Mouse (Mus musculus) left cerebral cortex, adult 11 months (tissue): ENCODE data around the gene Gucd1.
"Not testable (repeated sequence)": the region's sequence is repeated elsewhere in the genome, so short reads cannot be mapped to it uniquely, and the experiment has no call there.

ENCODE experiments used
- DNase-seq: peaks from one replicate; pipeline ENCODE4 v3.0.0; 2022; ENCODE audit warnings: low spot score

Gene Gucd1

DNA sequence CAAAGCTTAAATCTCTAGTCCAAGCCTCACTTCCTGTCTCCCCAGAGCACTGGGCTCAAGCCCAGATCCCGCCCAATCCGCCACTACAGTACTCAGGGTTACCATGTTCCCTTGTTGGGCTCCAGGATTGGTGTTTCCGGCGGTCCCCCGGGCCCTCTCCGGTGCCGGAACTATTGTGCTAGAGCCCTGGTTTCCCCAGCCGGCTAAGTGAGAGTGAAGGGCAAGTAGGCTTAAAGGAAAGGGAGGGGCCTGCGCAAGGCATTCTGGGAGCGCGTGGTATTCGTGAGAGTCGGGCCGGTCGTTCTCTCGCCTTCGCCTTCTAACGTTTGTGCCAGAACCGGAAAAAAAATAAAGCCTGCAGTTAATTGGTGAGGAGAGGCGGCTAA, at the start of gene Gucd1:
Gene Gucd1, minus strand, starts transcription at position 215 of the 386 bp plus-strand sequence.
- DNase-seq = peak; percentile 93

DNA sequence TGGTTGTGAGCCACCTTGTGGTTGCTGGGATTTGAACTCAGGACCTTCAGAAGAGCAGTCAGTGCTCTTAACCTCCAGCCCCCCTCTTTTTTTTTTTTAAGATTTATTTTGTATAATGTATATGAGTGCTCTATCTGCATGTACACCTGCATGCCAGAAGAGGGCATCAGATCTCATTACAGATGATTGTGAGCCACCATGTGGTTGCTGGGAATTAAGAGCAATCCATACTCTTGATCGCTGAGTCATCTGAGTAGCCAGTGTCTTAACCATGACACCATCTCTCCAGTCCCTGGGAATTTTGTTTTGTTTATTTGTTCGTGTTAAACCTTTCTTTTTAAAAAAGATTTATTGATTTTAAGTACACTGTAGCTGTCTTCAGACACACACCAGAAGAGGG, 49.0 kb upstream of the Gucd1 start:
- DNase-seq = not testable (repeated sequence)

DNA sequence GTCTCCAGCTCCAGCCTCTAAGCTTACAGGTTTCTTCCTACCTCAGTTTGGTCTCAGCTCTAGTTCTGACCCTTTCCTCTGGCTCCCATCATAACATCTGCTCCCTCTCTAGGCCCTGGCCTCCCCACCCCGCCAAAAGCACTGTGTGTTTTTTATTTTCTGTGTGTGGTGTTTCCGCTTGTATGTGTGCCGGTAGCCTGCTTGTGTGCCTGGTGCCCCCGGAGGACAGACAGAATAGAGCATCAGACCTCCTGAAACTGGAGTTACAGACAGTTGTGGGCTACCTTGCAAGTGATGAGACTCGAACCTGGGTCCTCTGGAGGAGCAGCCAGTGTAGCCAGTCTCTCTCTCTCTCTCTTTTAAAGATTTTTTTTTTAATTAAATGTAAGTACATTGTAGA, 48.5 kb upstream of the Gucd1 start:
- DNase-seq = no peak

DNA sequence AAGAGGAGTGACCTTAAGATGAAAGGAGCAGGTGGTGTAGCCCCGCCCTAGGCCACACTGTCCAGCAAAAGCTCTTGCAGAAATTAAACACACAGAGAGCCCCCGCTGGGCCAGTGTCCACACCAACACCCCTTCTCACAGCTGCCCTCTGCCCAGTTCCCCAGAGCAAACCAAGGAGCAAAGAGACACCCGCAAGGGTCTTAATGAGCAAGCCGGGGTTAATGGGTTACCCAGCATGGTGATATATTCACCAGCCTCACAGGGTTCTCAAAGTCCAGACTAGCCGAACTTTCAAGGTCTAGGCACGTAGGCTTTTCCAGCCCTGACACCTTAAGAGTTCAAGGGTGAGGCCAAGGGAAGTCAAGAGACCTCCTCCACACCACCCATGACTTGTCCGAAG, 48.1 kb upstream of the Gucd1 start:
- no peak for DNase-seq

DNA sequence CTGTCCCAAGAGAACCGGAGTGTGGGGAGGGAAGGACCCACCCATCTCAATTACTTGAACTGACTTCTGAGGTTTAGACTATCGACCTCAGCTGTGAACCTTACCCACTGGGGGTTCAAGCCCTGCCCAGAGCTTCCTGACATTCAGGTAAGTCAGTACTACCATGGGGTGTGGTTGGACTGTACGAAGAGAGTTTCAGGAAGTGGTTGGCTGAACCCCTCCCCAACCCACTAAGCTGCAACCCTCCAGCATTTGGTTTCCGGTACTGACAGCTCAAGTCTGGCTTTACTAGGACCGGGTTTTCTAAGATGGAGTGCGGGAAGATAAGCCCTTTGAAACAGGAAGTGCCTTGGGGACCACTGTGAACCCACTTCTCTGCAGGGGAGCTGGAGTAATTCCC, 47.7 kb upstream of the Gucd1 start:
- DNase-seq = no peak

DNA sequence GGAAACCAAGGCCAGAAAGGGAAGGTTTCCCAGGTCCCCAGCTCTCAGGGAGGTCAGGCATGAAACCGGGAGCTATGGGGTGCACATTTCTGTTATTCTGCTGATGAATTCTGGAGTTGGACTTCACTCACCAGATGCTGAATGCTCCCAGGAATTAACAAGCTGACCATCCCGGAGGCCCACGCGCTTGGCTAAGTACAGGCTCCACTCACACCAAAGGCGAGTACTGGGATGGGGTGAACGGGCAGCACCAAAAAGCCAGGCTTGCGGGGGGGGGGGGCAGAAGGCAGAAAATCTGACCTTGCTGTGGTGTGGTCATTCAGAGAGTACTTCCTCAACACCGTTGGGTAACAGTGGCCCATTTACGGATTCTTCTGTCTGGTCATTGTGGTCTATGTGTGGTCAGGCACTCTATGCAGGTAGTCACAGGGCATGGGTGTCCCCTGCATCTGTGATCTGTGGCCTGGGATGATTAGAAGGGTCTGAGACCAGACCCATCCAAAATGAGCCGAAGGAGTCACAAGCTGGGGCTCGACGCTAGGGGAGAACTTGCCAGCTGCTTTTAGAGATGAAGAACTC, 47.0 kb upstream of the Gucd1 start:
- DNase-seq = no peak

DNA sequence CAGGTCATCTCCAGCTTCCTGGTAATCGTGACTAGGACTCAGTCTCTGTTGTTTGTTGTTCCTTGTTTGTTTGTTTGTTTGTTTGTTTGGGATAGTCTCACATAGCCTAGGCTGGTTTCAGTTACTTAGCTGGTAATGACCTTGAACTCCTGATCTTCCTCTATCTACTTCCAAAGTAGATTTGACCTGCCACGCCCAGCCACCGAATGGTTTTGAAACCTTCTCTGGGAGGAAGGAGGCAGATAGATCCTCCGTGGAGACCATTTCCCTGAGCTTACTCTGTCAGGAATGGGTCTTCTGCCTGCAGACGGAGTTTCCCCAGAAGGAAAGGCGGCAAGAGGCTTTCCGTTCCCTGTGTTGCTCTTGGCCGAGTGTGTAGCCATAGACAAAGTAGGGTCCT, 44.8 kb upstream of the Gucd1 start:
- no peak for DNase-seq

DNA sequence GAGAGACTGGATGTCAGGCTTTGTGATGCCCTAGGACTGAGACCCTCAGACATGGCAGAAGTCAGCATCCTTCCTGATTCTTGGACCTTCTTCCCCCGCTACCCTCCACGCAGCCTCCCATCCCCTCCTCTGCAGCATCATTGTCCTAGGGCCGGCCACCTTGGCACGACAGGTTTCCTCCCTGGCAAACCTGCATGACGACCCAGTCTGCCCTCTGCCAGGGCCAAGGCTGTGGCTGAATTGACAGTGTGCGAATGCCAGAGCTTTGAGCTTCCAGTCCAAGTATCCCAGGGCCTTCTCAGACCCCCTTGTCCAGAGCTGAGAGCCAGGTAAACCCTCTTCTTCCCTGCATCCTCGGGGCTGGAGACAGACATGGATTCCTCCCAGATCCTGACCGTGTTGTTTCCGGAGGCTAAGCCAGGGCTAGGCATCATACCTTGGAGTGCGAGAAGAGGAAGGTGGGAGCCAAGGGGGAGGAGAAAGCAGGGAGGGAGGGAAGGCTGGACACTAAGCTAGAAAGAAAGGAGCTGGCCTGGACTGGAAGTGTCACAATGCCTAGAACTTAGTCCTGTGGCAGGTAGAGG, 43.4 kb upstream of the Gucd1 start, which contains the start of gene Ggt1:
Gene Ggt1, plus strand, starts transcription at position 534 of the 584 bp plus-strand sequence.
- no peak for DNase-seq

DNA sequence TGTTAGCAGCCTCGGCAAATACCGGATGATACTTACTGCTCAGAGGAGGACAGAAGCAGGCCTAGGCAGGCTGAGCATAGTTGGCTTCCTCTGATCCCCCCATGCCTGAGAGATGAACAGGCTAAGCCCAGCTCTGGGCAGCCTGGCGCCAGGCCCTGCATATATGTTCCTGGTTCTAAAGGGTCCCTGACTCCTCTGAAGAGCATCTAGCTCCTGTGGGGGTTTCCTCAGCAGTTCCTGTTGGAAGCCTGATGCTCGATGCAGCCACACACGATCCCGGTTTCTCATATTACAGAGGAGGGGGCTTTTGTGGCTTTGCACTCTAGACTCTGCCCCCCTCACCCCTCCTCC, 42.8 kb upstream of the Gucd1 start:
- DNase-seq = no peak

DNA sequence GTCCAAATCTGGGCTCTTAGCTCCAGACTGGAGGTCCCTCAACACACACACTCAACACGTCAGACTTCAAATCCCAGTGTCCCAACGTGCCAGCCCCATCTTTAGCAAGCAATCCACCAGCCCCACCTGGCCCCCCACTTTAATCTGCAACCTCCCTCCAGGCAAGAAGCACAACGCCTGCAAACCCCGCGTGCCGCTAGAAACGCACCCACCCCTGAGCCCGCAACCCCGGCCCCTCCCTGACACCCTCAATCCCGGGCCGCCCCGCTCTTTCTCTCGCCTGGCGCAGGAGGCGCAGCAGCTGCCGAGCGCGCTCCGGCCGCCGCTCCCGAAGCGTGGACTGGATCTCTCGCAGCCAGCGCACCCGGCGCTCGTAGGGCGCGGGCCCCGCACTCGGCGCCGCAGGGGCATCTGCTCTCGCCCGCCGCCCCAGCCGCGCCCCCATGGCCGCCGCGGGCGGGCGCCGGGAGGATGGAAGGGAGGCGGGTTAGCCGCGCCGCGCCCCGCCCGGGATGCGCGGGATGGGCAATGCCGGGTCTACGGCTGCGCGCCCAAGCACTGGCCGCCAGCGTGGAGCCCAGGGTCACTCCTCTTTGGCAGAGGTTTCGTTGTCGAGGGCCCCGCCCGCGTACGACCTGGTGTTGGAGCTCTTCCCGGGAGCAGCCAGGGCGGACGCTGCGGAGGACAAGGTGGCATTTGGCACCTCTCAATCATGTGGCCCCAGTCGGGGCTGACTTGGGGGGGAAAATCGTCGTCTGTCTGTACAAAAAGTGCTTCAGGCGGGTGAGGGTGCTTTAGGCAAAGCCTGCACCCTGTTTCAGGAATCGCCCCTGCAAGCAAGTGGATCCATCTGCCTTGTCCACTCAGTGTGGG, 42.1 kb upstream of the Gucd1 start, which contains the start of gene Lrrc75b:
Gene Lrrc75b, minus strand, starts transcription at position 655 of the 873 bp plus-strand sequence.
- DNase-seq = no peak

DNA sequence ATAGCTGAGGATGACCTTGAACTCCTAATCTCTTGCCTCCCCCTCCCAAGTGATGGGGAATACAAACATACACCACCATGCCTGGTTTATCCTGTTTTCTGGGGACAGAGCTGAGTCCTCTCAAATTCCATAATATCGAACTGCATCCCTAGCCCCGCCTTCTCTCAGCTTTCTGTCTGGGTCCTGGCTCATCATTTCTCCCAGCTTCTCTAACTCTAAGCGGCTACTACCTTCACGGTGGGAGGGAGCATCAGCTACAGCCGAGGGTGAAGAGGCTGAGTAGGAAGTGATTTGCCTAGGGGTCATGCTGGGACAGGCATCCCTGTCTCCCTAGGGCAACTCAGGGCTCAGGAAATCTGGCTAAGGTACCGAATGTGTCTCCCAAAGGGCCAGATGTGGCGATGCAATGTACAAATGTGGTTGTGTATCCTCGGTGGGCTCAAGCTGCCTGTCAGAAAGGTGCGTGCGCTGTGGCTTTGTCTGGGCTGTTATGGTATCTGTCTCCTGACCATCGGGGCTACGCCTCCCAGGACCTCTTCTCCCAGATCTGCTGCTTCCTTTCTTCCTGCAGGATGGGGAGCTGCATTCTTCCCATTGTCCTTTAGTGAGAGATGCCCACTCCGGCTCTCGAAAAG, 41.4 kb upstream of the Gucd1 start:
- DNase-seq = no peak

DNA sequence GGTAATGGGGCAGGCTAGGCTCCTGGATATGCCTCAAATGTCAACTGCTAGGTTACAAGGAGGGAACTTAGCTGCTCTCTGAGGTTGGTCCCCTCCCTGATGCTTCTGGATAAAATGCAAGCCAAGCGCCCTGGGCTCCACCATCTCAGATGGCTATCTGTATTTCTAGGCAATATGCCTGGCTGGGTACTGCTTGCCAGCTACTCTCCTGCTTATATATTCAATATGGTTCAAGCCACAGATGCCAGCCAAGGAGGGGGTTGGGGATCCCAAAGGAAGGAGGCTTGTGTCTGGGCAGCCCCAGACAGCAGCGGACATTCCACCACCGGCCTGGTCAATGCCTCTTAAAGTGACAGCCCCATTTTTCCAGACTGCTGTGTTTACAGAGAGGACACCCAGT, 40.7 kb upstream of the Gucd1 start:
- DNase-seq = no peak

DNA sequence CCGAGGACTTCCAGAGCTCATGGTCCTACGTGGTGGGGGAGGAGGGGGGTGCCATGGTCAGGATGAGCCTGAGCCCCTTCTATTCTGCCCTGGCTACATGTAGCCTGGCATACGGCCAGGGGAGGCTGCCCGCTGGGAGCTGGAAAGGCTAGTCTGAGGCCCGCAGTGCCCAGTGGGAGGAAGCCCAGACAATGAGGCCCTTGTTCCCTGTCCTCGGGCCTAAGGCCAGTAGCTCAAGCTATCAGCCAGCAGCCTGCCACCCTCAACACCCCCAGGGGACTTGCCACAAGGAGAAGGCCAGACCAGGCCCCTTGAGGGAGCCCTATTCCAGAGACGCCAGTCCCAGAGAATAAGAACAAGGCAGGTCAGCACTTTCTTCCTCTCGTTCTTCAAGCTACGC, 38.3 kb upstream of the Gucd1 start:
- DNase-seq = peak; percentile 76

DNA sequence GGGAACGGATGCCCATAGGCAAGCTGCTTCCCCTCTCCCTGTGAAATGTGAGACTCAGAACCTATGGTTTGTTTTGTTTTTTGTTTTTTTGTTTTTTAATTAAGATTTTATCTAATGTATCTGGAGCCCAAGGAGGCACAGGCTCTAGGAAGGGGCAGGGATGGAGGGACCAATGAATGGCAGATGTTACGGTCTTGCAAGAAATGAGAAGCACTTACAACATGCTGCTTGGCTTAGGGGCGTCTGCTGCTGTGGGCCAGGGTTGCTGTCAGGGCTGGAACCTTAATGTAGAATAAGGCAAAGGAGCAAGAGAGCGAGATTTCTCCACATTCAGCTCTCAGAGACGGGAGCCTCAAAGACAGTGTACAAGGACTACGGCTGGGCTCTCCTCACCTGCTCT, 37.8 kb upstream of the Gucd1 start:
- no peak for DNase-seq

DNA sequence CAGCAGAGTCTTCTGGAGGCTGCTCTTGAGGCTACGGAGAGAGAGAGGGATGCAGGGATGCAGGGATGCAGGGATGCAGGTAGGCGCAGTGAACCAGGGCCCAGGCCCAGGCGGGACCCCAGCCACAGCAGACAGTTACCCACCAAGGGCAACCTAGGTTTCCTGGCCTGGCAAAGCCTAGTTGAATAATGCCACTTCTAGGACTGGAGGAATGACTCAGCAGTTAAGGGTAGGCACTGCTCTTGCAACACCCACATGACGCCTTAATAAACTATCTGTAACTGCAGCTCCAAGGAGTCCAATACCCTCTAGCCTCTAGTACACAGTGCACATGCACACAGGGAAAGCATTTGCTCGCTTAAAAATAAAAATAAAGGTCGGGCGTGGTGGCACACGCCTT, 36.3 kb upstream of the Gucd1 start:
- DNase-seq = no peak

DNA sequence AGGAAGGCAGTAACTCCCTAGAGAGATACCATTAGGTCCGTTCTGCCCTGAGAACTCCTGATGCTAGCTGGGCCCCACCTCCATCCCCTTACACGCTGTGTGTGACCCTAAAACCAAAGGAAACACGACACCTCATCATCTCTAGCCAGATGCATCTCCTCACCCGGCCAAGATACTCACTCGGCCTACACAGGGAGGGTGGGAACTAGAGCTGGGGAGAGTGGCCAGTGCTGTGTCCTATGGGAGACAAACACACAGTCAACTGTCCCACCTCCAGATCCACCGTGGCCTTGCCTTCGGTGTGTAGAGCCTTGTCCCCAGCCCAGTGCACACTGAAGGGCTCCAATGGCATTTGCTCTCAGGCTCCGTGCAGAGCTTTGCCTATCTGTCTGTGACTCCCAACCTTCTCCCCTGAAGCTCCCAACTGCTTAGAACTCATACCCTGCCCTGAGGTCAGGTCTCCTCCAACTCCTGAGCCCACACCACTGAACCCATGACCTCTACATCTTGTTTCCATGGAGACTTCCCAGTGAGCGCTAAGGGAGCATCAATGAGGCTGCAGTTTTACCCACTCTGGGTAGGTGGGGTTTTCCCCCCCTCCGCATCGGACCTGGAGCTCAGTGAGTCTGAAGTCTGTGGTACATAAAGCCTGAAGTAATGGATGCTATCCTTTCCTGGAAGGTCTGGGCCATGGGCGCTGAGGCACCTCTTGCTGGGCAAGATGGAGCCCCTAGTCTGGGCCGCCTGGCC, 35.1 kb upstream of the Gucd1 start:
- no peak for DNase-seq

DNA sequence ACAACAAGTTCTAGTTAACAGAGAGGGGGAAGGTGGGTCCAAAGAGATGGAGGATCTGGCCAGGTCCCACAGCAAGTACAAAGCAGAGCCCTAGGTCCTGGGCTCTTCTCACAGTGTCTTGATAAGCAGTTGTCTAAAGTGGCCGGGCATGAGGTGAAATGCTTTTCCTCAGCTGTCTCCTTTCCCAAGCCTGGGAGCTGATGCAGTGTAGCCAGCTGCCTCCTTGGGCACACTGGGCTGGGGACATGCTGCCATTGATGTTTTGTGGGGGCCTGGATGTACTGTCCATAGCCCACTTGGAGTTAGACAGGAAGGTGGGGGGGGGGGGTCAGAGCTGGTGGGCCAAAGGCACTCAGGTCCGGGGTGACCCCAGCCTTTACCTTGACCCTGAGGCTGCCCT, 34.3 kb upstream of the Gucd1 start:
- no peak for DNase-seq

DNA sequence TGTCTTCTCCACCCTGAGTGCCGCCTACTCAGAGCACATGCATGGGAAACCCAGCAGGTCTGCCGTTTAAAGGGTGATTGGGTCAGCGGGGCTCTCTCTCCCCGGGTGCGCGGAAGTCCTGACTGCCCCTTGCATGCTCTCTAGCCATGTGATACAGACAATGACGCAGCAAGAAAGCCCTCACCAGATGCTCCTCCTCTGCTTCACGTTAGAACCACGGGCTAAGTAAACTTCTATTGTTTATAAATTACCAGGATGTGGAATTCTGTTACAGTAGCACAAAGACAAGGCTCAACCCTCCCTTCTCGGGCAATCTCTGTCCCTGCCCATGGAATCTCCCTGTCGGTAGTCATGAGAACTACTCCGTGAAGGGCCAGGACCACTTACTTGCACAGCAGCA, 33.4 kb upstream of the Gucd1 start:
- DNase-seq = no peak

DNA sequence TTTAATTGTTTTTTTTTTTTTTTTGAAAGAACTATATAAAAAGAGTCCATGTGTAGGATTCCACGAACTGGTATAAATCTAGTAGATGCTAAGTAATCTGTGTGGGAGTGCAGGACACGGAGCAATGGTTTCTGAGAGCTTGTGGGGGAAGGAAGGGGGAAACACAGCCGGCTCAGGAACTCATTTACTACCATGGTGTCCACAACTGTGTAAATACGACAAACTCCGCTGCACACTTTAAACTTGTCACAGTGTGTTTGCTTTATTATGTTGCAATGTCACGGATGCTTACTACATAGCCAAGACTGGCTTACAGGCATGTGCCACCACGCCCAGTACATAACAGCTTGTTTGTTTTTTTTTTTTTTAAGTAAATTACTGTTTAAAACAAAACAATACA, 32.1 kb upstream of the Gucd1 start:
- no peak for DNase-seq

DNA sequence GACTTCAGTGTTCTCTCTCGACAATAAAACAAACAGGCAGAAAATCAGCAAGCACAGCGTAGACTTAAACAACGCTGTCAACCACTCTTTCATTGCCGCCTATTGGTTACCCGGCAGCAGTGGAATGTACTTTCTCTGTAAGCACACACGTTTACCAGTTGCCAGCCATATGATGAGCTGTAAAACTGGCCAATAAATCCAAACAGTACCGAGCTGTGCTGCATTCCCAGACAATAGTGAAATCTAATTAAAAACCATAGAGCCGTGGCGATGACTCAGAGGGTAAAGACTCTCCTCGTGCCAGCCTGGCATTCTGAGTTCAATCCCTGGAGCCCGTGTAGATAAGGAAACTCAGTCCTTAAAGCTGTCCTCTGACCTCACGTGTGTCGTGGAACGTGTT, 30.7 kb upstream of the Gucd1 start:
- DNase-seq = no peak

DNA sequence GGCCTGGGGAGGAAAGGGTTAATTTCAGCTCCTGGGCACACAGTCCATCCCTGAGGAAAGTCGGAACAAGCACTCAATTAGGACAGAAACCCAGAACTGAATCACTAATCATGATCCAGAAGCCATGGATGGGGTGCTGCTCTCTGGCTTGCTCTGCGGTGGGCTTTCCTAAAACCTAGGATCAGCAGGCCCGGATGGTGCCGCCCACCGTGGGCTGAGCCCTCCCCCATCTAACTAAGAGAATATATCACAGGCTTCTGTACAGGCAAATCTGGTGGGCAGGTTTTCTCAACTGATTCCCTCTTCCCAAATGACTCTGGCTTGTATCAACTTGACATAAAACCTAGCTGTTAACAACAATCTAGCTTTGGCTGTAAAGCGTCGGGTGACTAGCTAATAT, 30.1 kb upstream of the Gucd1 start:
- no peak for DNase-seq

DNA sequence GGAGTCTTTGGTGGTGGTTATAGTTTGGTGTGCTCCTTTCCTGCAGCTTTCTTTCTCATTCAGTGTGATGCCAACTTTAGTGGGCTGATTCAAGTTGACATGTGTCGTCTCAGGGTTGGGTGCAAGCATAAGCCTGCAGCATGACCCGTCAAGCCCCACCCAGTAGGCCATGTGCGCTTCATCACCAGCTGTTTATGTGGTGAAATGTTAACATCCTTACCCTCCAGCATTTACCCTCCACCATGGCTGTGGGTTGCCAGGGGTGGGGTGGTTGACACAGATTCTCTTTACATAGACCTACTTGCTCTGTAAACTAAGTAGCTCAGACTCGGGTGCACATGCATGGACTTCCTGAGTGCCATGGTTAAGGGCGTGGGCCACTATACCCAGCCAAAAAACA, 18.4 kb upstream of the Gucd1 start:
- DNase-seq = no peak
